Mouse (Mus musculus): ENCODE measurements around the gene Ptprb. TPM values are rescaled to one million over a fixed set of nuclear protein-coding genes. Genes with fewer than 3 reads are reported as not detected.

Gene Ptprb
- polyA plus RNA-seq, 1 experiment from 2014 or later = 8.3 TPM

GRCm38 (mm10) chr10:116272156-116272555, 3.2 kb upstream of the Ptprb start:
- no peaks in the 10 kb centered on the region for H3K27me3 ChIP-seq (ENCODE audit: control insufficient read depth, insufficient read depth, low read length)
- ATAC-seq (replicated peaks; ENCODE audit: insufficient number of reproducible peaks, low FRiP score, low TSS enrichment) = peak; percentile 17; the same call in 1 of the 2 replicates
- H3K4me1 ChIP-seq (ENCODE audit: control insufficient read depth, insufficient read depth, low read length) = peaks cover 13% of the 10 kb centered on the region
- 47% methylated on average over 3 of the region's 3 CpGs for WGBS (ENCODE audit: insufficient replicate concordance)
- H3K4me2 ChIP-seq = no peak overlapping the region
- no peak overlapping the region for H3K4me3 ChIP-seq (ENCODE audit: low read depth, low read length)
- H3K9ac ChIP-seq (ENCODE audit: low read depth, low read length) = no peak overlapping the region
- H3K27ac ChIP-seq (ENCODE audit: low read depth, low read length) = no peak overlapping the region
- H3K36me3 ChIP-seq (ENCODE audit: control insufficient read depth, insufficient read depth, low read length) = no peaks in the 10 kb centered on the region
- H3K9me3 ChIP-seq (replicated peaks; ENCODE audit: control insufficient read depth, low read length) = no peaks in the 10 kb centered on the region

DNA sequence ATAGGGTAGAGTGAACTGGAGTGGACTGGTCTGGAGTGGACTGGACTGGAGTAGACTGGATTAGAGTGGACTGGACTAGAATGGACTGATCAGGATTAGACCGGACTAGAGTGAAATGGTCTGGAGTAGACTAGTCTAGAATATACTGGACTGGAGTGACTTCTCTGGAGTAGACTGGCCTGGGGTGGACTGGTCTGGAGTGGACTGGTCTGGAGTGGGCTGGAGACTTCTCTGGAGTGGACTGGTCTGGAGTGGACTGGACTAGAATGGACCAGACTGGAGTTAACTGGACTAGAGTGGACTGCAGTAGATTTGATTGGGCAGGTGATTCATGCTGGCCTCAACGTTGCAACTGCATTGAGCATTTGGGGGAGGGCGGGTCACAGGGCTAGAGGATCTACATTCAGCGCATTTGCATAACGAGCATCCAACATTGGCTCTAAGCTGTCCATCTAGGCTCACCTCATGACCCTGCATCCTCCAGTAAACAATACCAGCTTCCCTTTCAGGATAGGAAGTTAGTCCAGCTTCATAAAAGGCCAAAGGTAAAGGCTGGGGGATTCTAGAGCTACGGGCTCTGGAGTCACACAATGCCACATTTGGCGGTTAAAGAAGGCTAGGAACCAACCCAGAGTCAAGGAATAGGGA, 11.5 kb downstream of the Ptprb start:
- no peak for ATAC-seq (replicated peaks; ENCODE audit: insufficient number of reproducible peaks, low FRiP score, low TSS enrichment)
- no peaks in the 10 kb centered on the region for H3K27me3 ChIP-seq (ENCODE audit: control insufficient read depth, insufficient read depth, low read length)
- H3K27ac ChIP-seq (ENCODE audit: low read depth, low read length) = no peak overlapping the region
- H3K9ac ChIP-seq (ENCODE audit: low read depth, low read length) = no peak overlapping the region
- no peaks in the 10 kb centered on the region for H3K9me3 ChIP-seq (replicated peaks; ENCODE audit: control insufficient read depth, low read length)
- no peaks in the 10 kb centered on the region for H3K36me3 ChIP-seq (ENCODE audit: control insufficient read depth, insufficient read depth, low read length)
- 83% methylated on average over 7 of the region's 7 CpGs for WGBS (ENCODE audit: insufficient replicate concordance)
- peaks cover 7% of the 10 kb centered on the region for H3K4me1 ChIP-seq (ENCODE audit: control insufficient read depth, insufficient read depth, low read length)
- H3K4me3 ChIP-seq (ENCODE audit: low read depth, low read length) = no peak overlapping the region
- H3K4me2 ChIP-seq = no peak overlapping the region

GRCm38 (mm10) chr10:116288130-116288529, 12.8 kb downstream of the Ptprb start:
- WGBS (ENCODE audit: insufficient replicate concordance) = 21% methylated on average over 9 of the region's 9 CpGs
- no peak for ATAC-seq (replicated peaks; ENCODE audit: insufficient number of reproducible peaks, low FRiP score, low TSS enrichment)
- no peak overlapping the region for H3K4me3 ChIP-seq (ENCODE audit: low read depth, low read length)
- H3K36me3 ChIP-seq (ENCODE audit: control insufficient read depth, insufficient read depth, low read length) = no peaks in the 10 kb centered on the region
- H3K4me2 ChIP-seq = no peak overlapping the region
- no peaks in the 10 kb centered on the region for H3K27me3 ChIP-seq (ENCODE audit: control insufficient read depth, insufficient read depth, low read length)
- H3K4me1 ChIP-seq (ENCODE audit: control insufficient read depth, insufficient read depth, low read length) = peaks cover 7% of the 10 kb centered on the region
- H3K9me3 ChIP-seq (replicated peaks; ENCODE audit: control insufficient read depth, low read length) = no peaks in the 10 kb centered on the region
- H3K9ac ChIP-seq (ENCODE audit: low read depth, low read length) = no peak overlapping the region
- H3K27ac ChIP-seq (ENCODE audit: low read depth, low read length) = no peak overlapping the region

DNA sequence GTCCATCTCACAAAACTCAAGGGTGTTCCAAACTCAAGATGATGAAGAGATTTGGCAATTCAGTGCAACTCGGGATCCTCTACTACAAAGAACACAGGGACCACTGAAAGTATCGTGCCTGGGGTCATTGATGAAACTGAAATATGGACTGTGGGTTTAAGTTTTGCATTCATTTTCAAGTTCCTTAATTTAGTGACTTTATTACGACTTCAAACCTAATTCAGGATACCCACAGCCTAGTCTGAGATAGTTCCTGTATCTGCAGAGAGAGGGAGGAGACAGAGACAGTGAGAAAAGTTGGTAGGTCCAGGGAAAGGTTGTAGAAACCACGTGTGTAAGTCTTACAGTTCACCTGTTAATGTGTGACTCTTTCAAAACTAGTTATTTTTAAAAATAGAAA, 15.2 kb downstream of the Ptprb start:
- Histone ChIP-seq H3K4me3 (ENCODE audit: low read depth, low read length) (no peak overlapping the region), H3K9me3 (replicated peaks; ENCODE audit: control insufficient read depth, low read length) (no peaks in the 10 kb centered on the region), H3K4me1 (ENCODE audit: control insufficient read depth, insufficient read depth, low read length) (peaks cover 7% of the 10 kb centered on the region), H3K36me3 (ENCODE audit: control insufficient read depth, insufficient read depth, low read length) (no peaks in the 10 kb centered on the region), H3K27me3 (ENCODE audit: control insufficient read depth, insufficient read depth, low read length) (no peaks in the 10 kb centered on the region), H3K4me2 (no peak overlapping the region), H3K9ac (ENCODE audit: low read depth, low read length) (no peak overlapping the region), H3K27ac (ENCODE audit: low read depth, low read length) (no peak overlapping the region)
- WGBS (ENCODE audit: insufficient replicate concordance) = 74% methylated on average over 4 of the region's 4 CpGs
- ATAC-seq (replicated peaks; ENCODE audit: insufficient number of reproducible peaks, low FRiP score, low TSS enrichment) = no peak

- Histone ChIP-seq H3K27ac (ENCODE audit: low read depth, low read length) (no peak overlapping the region), H3K27me3 (ENCODE audit: control insufficient read depth, insufficient read depth, low read length) (no peaks in the 10 kb centered on the region), H3K36me3 (ENCODE audit: control insufficient read depth, insufficient read depth, low read length) (no peaks in the 10 kb centered on the region), H3K4me2 (no peak overlapping the region), H3K4me3 (ENCODE audit: low read depth, low read length) (no peak overlapping the region), H3K9me3 (replicated peaks; ENCODE audit: control insufficient read depth, low read length) (no peaks in the 10 kb centered on the region), H3K9ac (ENCODE audit: low read depth, low read length) (no peak overlapping the region), H3K4me1 (ENCODE audit: control insufficient read depth, insufficient read depth, low read length) (peaks cover 7% of the 10 kb centered on the region)
- no peak for ATAC-seq (replicated peaks; ENCODE audit: insufficient number of reproducible peaks, low FRiP score, low TSS enrichment)
- 29% methylated on average over 8 of the region's 8 CpGs for WGBS (ENCODE audit: insufficient replicate concordance)
Observed at GRCm38 (mm10) chr10:116291153-116291755, 15.9 kb downstream of the Ptprb start.

DNA sequence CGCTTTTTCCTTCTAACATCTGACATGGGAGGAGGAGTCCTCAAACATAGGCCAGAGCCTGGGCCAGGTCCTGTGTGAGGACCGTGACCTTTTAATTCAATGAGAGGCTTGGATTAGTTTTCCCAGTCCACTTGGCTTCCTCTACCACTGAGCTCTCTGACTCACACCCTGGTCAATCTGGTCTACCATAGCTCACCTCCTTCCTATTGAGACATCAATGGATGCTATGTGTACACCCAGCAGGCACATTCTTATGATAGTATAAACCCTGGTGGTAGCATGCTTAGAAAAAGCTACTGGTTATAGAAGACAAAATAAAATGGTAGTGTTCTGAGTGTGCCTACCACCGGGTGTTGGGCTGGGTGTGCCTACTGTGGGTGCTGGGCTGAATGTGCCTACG, 21.1 kb downstream of the Ptprb start:
- ATAC-seq (replicated peaks; ENCODE audit: insufficient number of reproducible peaks, low FRiP score, low TSS enrichment) = no peak
- peaks cover 4% of the 10 kb centered on the region for H3K4me1 ChIP-seq (ENCODE audit: control insufficient read depth, insufficient read depth, low read length)
- WGBS (ENCODE audit: insufficient replicate concordance) = 82% methylated on average over 4 of the region's 4 CpGs
- H3K9ac ChIP-seq (ENCODE audit: low read depth, low read length) = no peak overlapping the region
- peaks cover 5% of the 10 kb centered on the region; the same call in 1 of the 2 replicates for H3K27me3 ChIP-seq (ENCODE audit: control insufficient read depth, insufficient read depth, low read length)
- H3K27ac ChIP-seq (ENCODE audit: low read depth, low read length) = no peak overlapping the region
- H3K4me2 ChIP-seq = no peak overlapping the region
- H3K36me3 ChIP-seq (ENCODE audit: control insufficient read depth, insufficient read depth, low read length) = no peaks in the 10 kb centered on the region
- no peaks in the 10 kb centered on the region for H3K9me3 ChIP-seq (replicated peaks; ENCODE audit: control insufficient read depth, low read length)
- no peak overlapping the region for H3K4me3 ChIP-seq (ENCODE audit: low read depth, low read length)

DNA sequence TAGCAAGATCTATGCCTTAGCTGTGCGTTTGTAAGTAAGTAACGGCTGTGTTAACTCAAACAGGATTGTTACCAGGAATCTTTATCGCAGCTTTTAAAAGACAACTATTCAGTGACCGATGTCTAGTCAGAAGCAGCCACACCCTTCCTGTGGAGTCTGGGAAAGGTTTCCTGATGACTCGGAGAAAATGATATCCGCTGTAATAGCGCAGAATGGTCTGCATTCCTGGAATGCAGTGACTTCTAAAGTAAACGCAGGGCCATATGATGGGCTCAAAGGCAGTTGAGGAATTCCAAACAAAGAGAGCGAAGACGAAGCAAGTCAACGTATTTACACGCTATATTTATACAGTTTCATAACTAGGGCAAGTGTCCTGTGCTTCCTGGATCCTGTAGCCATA, 22.5 kb downstream of the Ptprb start:
- Histone ChIP-seq H3K4me3 (ENCODE audit: low read depth, low read length) (no peak overlapping the region), H3K36me3 (ENCODE audit: control insufficient read depth, insufficient read depth, low read length) (no peaks in the 10 kb centered on the region), H3K4me1 (ENCODE audit: control insufficient read depth, insufficient read depth, low read length) (peaks cover 7% of the 10 kb centered on the region), H3K9me3 (replicated peaks; ENCODE audit: control insufficient read depth, low read length) (no peaks in the 10 kb centered on the region), H3K27ac (ENCODE audit: low read depth, low read length) (no peak overlapping the region), H3K27me3 (ENCODE audit: control insufficient read depth, insufficient read depth, low read length) (peaks cover 10% of the 10 kb centered on the region), H3K9ac (ENCODE audit: low read depth, low read length) (no peak overlapping the region), H3K4me2 (no peak overlapping the region)
- 47% methylated on average over 12 of the region's 12 CpGs for WGBS (ENCODE audit: insufficient replicate concordance)
- ATAC-seq (replicated peaks; ENCODE audit: insufficient number of reproducible peaks, low FRiP score, low TSS enrichment) = no peak

DNA sequence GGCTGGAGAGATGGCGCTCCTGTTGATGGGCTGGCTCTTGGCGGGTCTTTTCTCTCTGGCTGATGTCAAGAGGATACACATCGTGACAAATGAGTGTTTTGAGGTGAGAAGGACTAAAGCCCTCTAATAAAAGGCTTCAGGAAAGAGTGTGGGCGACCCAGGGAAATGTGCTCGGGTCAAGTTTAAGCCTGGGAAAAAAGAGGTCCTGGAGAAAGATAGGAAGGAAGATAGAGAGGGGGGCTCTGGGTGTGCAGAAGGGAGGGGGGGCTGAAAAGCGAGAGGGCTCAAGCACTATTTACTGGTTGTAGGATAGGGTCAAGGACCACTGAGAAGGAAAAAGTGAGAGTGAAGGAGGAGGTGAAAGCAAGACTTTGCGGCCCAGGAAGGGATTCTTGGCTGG, 25.5 kb downstream of the Ptprb start:
- ATAC-seq (replicated peaks; ENCODE audit: insufficient number of reproducible peaks, low FRiP score, low TSS enrichment) = no peak
- H3K4me3 ChIP-seq (ENCODE audit: low read depth, low read length) = peak overlapping the region; percentile 51
- H3K9me3 ChIP-seq (replicated peaks; ENCODE audit: control insufficient read depth, low read length) = no peaks in the 10 kb centered on the region
- H3K27ac ChIP-seq (ENCODE audit: low read depth, low read length) = no peak overlapping the region
- WGBS (ENCODE audit: insufficient replicate concordance) = 7% methylated on average over 6 of the region's 7 CpGs
- H3K4me2 ChIP-seq = peak overlapping the region; percentile 82
- H3K9ac ChIP-seq (ENCODE audit: low read depth, low read length) = peak overlapping the region; percentile 64; the same call in 1 of the 2 replicates
- peaks cover 10% of the 10 kb centered on the region for H3K27me3 ChIP-seq (ENCODE audit: control insufficient read depth, insufficient read depth, low read length)
- no peaks in the 10 kb centered on the region for H3K36me3 ChIP-seq (ENCODE audit: control insufficient read depth, insufficient read depth, low read length)
- peaks cover 7% of the 10 kb centered on the region for H3K4me1 ChIP-seq (ENCODE audit: control insufficient read depth, insufficient read depth, low read length)

DNA sequence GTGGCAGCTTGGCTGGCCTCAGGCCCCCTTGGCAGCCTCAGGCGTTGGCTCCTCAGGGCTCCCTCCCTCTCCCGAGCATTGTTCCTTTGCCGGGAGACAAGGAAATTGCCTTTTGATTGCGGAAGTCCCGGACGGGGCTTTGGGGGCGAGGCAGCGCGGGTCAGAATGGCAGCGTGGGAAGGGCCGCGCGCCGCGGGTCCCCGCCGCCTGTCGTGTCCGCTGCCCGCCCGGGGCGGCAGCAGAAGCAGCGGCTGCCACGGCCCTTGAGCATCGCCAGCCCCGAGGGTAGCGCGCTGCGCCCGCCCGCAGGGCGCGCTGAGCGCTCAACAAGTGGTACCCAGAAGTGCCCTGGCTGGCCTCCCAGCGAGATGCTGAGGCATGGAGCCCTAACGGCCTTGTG, 25.9 kb downstream of the Ptprb start:
- H3K4me1 ChIP-seq (ENCODE audit: control insufficient read depth, insufficient read depth, low read length) = peaks cover 7% of the 10 kb centered on the region
- peaks cover 10% of the 10 kb centered on the region for H3K27me3 ChIP-seq (ENCODE audit: control insufficient read depth, insufficient read depth, low read length)
- peak overlapping the region; percentile 46; the same call in 1 of the 2 replicates for H3K27ac ChIP-seq (ENCODE audit: low read depth, low read length)
- peak overlapping the region; percentile 82 for H3K4me2 ChIP-seq
- H3K4me3 ChIP-seq (ENCODE audit: low read depth, low read length) = peak overlapping the region; percentile 51
- peak overlapping the region; percentile 64 for H3K9ac ChIP-seq (ENCODE audit: low read depth, low read length)
- no peaks in the 10 kb centered on the region for H3K36me3 ChIP-seq (ENCODE audit: control insufficient read depth, insufficient read depth, low read length)
- no peak; the same call in 1 of the 2 replicates for ATAC-seq (replicated peaks; ENCODE audit: insufficient number of reproducible peaks, low FRiP score, low TSS enrichment)
- no peaks in the 10 kb centered on the region for H3K9me3 ChIP-seq (replicated peaks; ENCODE audit: control insufficient read depth, low read length)
- under 1% methylated on average over 34 of the region's 36 CpGs for WGBS (ENCODE audit: insufficient replicate concordance)

Data from heart, embryonic 11.5 days (tissue).